In genomic region chr5:96868893-96869292, GRCm38 (mm10) we compare ENCODE assay signal across 17 mouse cellular contexts.
DNase-seq lines count a peak whose midpoint lies in the region; ATAC-seq and TF ChIP-seq lines count a peak whose summit lies in the region.
"Had no signal": no experiment of that assay in that cellular context is flagged by ENCODE, and none has a peak within 500 bp of the region (broad histone marks: within the 10 kb centered on the region; RNA-seq: fewer than 3 reads in every experiment).

No protein-coding gene starts in this region.

- no peak for ATAC-seq in limb, embryonic 11.5 days (ENCODE audit: insufficient number of reproducible peaks, low FRiP score, low TSS enrichment, low read depth)
- ATAC-seq in common myeloid progenitor, adult 5-6 weeks (replicated peaks; ENCODE audit: low read depth, poor library complexity, severe bottlenecking): peak; percentile 67
- peak; percentile 65 for ATAC-seq in lung, postnatal 0 days
- ATAC-seq in inflammation-experienced regulatory T-cells, adult 6 months: no peak
- ATAC-seq in hindbrain, postnatal 0 days: no peak
- ATAC-seq in hindbrain, embryonic 11.5 days (ENCODE audit: low FRiP score): no peak
- ATAC-seq: forebrain, embryonic 16.5 days had no signal

- H3K4me2 ChIP-seq in limb, embryonic 11.5 days (ENCODE audit: low read depth, severe bottlenecking): no peak overlapping the region
- no peak overlapping the region for H3K4me2 ChIP-seq in lung, postnatal 0 days (replicated peaks; ENCODE audit: low read depth, low read length)
- H3K4me2 ChIP-seq in hindbrain, postnatal 0 days (ENCODE audit: low read depth, low read length): no peak overlapping the region
- H3K4me2 ChIP-seq in hindbrain, embryonic 11.5 days (replicated peaks; ENCODE audit: low read depth, low read length): no peak overlapping the region
- H3K4me2 ChIP-seq: heart, embryonic 15.5 days; hindbrain, embryonic 15.5 days; limb, embryonic 13.5 days; midbrain, embryonic 12.5 days had no signal

- 68% methylated on average over 6 of the region's 6 CpGs for WGBS in limb, embryonic 11.5 days
- WGBS in limb, embryonic 10.5 days: 75% methylated on average over 6 of the region's 6 CpGs
- 42% methylated on average over 6 of the region's 6 CpGs for WGBS in lung, postnatal 0 days
- WGBS in hindbrain, postnatal 0 days: 72% methylated on average over 6 of the region's 6 CpGs
- 68% methylated on average over 6 of the region's 6 CpGs for WGBS in hindbrain, embryonic 11.5 days

- TF ChIP-seq EP300 in lung, postnatal 0 days (IDR thresholded peaks at IDR 0.05): no peak

- DNase-seq in limb, embryonic 11.5 days (ENCODE audit: low spot score): peak; percentile 32
- no peak for DNase-seq in limb, embryonic 10.5 days (ENCODE audit: low spot score)
- peak; percentile 44 for DNase-seq in lung, postnatal 0 days (ENCODE audit: low spot score)
- DNase-seq in urinary bladder, adult 2 months (ENCODE audit: low spot score): peak; percentile 52
- no peak for DNase-seq in hindbrain, postnatal 0 days (ENCODE audit: low spot score)
- DNase-seq in hindbrain, embryonic 11.5 days (ENCODE audit: low spot score): no peak
- DNase-seq: kidney, adult 8-10 months; layer of hippocampus, postnatal 36 days had no signal

- no peaks in the 10 kb centered on the region for H3K36me3 ChIP-seq in limb, embryonic 11.5 days (ENCODE audit: control insufficient read depth, insufficient read depth, low read length)
- no peaks in the 10 kb centered on the region for H3K36me3 ChIP-seq in limb, embryonic 10.5 days
- H3K36me3 ChIP-seq in lung, postnatal 0 days (ENCODE audit: insufficient read depth, low read length): no peaks in the 10 kb centered on the region
- H3K36me3 ChIP-seq in hindbrain, postnatal 0 days (ENCODE audit: insufficient read depth, low read length): no peaks in the 10 kb centered on the region
- no peaks in the 10 kb centered on the region for H3K36me3 ChIP-seq in hindbrain, embryonic 11.5 days (ENCODE audit: control insufficient read depth, insufficient read depth, low read length)
- H3K36me3 ChIP-seq: heart, embryonic 15.5 days; hindbrain, embryonic 15.5 days; limb, embryonic 13.5 days; midbrain, embryonic 12.5 days had no signal

- no peaks in the 10 kb centered on the region for H3K9me3 ChIP-seq in limb, embryonic 11.5 days (ENCODE audit: control insufficient read depth, low read length)
- H3K9me3 ChIP-seq in limb, embryonic 10.5 days (replicated peaks): no peaks in the 10 kb centered on the region
- no peaks in the 10 kb centered on the region for H3K9me3 ChIP-seq in lung, postnatal 0 days (ENCODE audit: low read length)
- no peaks in the 10 kb centered on the region for H3K9me3 ChIP-seq in hindbrain, postnatal 0 days (ENCODE audit: low read length)
- no peaks in the 10 kb centered on the region for H3K9me3 ChIP-seq in hindbrain, embryonic 11.5 days (ENCODE audit: control insufficient read depth, low read length)
- H3K9me3 ChIP-seq: heart, embryonic 15.5 days; hindbrain, embryonic 15.5 days; limb, embryonic 13.5 days; midbrain, embryonic 12.5 days had no signal

- no peaks in the 10 kb centered on the region for H3K4me1 ChIP-seq in limb, embryonic 11.5 days (ENCODE audit: control insufficient read depth, insufficient read depth, low read length)
- H3K4me1 ChIP-seq in limb, embryonic 10.5 days: peaks cover 10% of the 10 kb centered on the region
- no peaks in the 10 kb centered on the region for H3K4me1 ChIP-seq in lung, postnatal 0 days (ENCODE audit: insufficient read depth, low read depth, low read length)
- H3K4me1 ChIP-seq in hindbrain, postnatal 0 days (ENCODE audit: insufficient read depth, low read length): no peaks in the 10 kb centered on the region
- no peaks in the 10 kb centered on the region for H3K4me1 ChIP-seq in hindbrain, embryonic 11.5 days (replicated peaks; ENCODE audit: control insufficient read depth, insufficient read depth, low read length)
- H3K4me1 ChIP-seq: heart, embryonic 15.5 days; hindbrain, embryonic 15.5 days; limb, embryonic 13.5 days; midbrain, embryonic 12.5 days had no signal

- no peak overlapping the region for H3K4me3 ChIP-seq in limb, embryonic 11.5 days (ENCODE audit: low read depth, low read length)
- no peak overlapping the region for H3K4me3 ChIP-seq in limb, embryonic 10.5 days
- H3K4me3 ChIP-seq in lung, postnatal 0 days (ENCODE audit: low read depth, low read length): no peak overlapping the region
- H3K4me3 ChIP-seq in hindbrain, postnatal 0 days (ENCODE audit: low read length): no peak overlapping the region
- no peak overlapping the region for H3K4me3 ChIP-seq in hindbrain, embryonic 11.5 days (ENCODE audit: low read depth, low read length)
- H3K4me3 ChIP-seq: erythroblast, embryonic 14.5 days; heart, embryonic 15.5 days; hindbrain, embryonic 15.5 days; limb, embryonic 13.5 days; midbrain, embryonic 12.5 days; myocyte had no signal

- no peak for TF ChIP-seq CTCF in lung, postnatal 0 days (IDR thresholded peaks at IDR 0.05)
- TF ChIP-seq CTCF in hindbrain, postnatal 0 days (IDR thresholded peaks at IDR 0.05; ENCODE audit: low read depth): no peak

- H3K27ac ChIP-seq in limb, embryonic 11.5 days (replicated peaks; ENCODE audit: low read depth, low read length): no peak overlapping the region
- no peak overlapping the region for H3K27ac ChIP-seq in limb, embryonic 10.5 days
- H3K27ac ChIP-seq in lung, postnatal 0 days (ENCODE audit: low read length): no peak overlapping the region
- H3K27ac ChIP-seq in hindbrain, postnatal 0 days: no peak overlapping the region
- no peak overlapping the region for H3K27ac ChIP-seq in hindbrain, embryonic 11.5 days (ENCODE audit: low read depth, low read length)
- H3K27ac ChIP-seq: heart, embryonic 15.5 days; hindbrain, embryonic 15.5 days; limb, embryonic 13.5 days; midbrain, embryonic 12.5 days had no signal

- no peak overlapping the region for H3K9ac ChIP-seq in limb, embryonic 11.5 days (ENCODE audit: low read length)
- no peak overlapping the region for H3K9ac ChIP-seq in lung, postnatal 0 days (replicated peaks; ENCODE audit: low read depth)
- no peak overlapping the region for H3K9ac ChIP-seq in hindbrain, postnatal 0 days (replicated peaks; ENCODE audit: low read length)
- no peak overlapping the region for H3K9ac ChIP-seq in hindbrain, embryonic 11.5 days (ENCODE audit: low read depth, low read length)
- H3K9ac ChIP-seq: heart, embryonic 15.5 days; hindbrain, embryonic 15.5 days; limb, embryonic 13.5 days; midbrain, embryonic 12.5 days had no signal

- H3K27me3 ChIP-seq in limb, embryonic 11.5 days (ENCODE audit: control insufficient read depth, insufficient read depth, low read length): no peaks in the 10 kb centered on the region
- H3K27me3 ChIP-seq in limb, embryonic 10.5 days (ENCODE audit: low read depth, poor library complexity, severe bottlenecking): no peaks in the 10 kb centered on the region
- no peaks in the 10 kb centered on the region for H3K27me3 ChIP-seq in lung, postnatal 0 days (replicated peaks; ENCODE audit: insufficient read depth, low read length)
- H3K27me3 ChIP-seq in hindbrain, postnatal 0 days (ENCODE audit: insufficient read depth, low read length): no peaks in the 10 kb centered on the region
- H3K27me3 ChIP-seq in hindbrain, embryonic 11.5 days (ENCODE audit: control insufficient read depth, insufficient read depth, low read length): no peaks in the 10 kb centered on the region
- H3K27me3 ChIP-seq: heart, embryonic 15.5 days; hindbrain, embryonic 15.5 days; limb, embryonic 13.5 days; midbrain, embryonic 12.5 days had no signal

Comparison
In these comparisons a context has a peak if more than half of its experiments do, and no peak if none do; other contexts are left out.
1. DNase-seq: peak in limb, embryonic 11.5 days (single experiment), lung, postnatal 0 days (single experiment) and urinary bladder, adult 2 months (single experiment); none in limb, embryonic 10.5 days (single experiment), hindbrain, postnatal 0 days (single experiment) and hindbrain, embryonic 11.5 days (single experiment).
2. ATAC-seq: peak in common myeloid progenitor, adult 5-6 weeks (single experiment) and lung, postnatal 0 days (single experiment); none in limb, embryonic 11.5 days (single experiment), inflammation-experienced regulatory T-cells, adult 6 months (single experiment), hindbrain, postnatal 0 days (single experiment) and hindbrain, embryonic 11.5 days (single experiment).